Mouse (Mus musculus) liver, postnatal 0 days (tissue): ENCODE data around the gene Defb30.

Source experiments
- CTCF ChIP-seq: sonication (generic); IDR thresholded peaks from 2 replicates; pipeline ENCODE4 v1.5.1; 2016; ENCODE audit warnings: antibody characterized with exemption, low read depth
- EP300 ChIP-seq: IDR thresholded peaks from 2 replicates; pipeline ENCODE4 v1.6.1; 2016; ENCODE audit warnings: antibody characterized with exemption, low read depth, mild to moderate bottlenecking

GRCm38 (mm10) chr14:63065391-63065790 is 15.6 kb upstream of the Defb30 start:
- no peak for TF ChIP-seq CTCF
- TF ChIP-seq EP300, result no peak
